Mouse (Mus musculus) ES-Bruce4 (cell line): Measurements from ENCODE around the gene Sqor.

ENCODE experiments used
- CTCF ChIP-seq: IDR thresholded peaks from one replicate; pipeline ENCODE4 v1.8.1; 2011; ENCODE audit warnings: low read depth, low read length
- POLR2A ChIP-seq: IDR thresholded peaks from one replicate; pipeline ENCODE4 v1.8.1; 2011; ENCODE audit warnings: low read length; ENCODE audit not compliant: insufficient read depth

GRCm38 (mm10) chr2:122746461-122746860 lies 18.6 kb upstream of the Sqor start:
- TF ChIP-seq CTCF (no peak), POLR2A (no peak)
